Mouse (Mus musculus): ENCODE results near the gene Lbh. TPM values are rescaled to one million over a fixed set of nuclear protein-coding genes. Genes with fewer than 3 reads are reported as not detected.

The Lbh gene
- polyA plus RNA-seq, 1 experiment = 3.8 TPM

- no peak overlapping the region for H3K4me3 ChIP-seq (ENCODE audit: control insufficient read depth, low read depth, low read length)
- 0 out of 2 replicates have a peak, but pooled peaks cover 2% of the 10 kb centered on the region for H3K27me3 ChIP-seq (ENCODE audit: control insufficient read depth, insufficient read depth, low read length)
- no peak overlapping the region for H3K27ac ChIP-seq (ENCODE audit: control insufficient read depth, insufficient read depth, low read depth, low read length)
- peaks cover 17% of the 10 kb centered on the region for H3K4me1 ChIP-seq (ENCODE audit: control insufficient read depth, insufficient read depth, low read length)
- TF ChIP-seq CTCF (IDR thresholded peaks at IDR 0.05; ENCODE audit: control insufficient read depth, insufficient read depth, insufficient replicate concordance, low read depth, low read length) = no peak
- no peak for TF ChIP-seq POLR2A (IDR thresholded peaks at IDR 0.05; ENCODE audit: control insufficient read depth, low read depth, low read length)
- H3K36me3 ChIP-seq (ENCODE audit: control insufficient read depth, insufficient read depth, low read length) = no peaks in the 10 kb centered on the region
Measured at GRCm38 (mm10) chr17:72920971-72921370, 2.9 kb downstream of the Lbh start.

- Histone ChIP-seq H3K4me1 (ENCODE audit: control insufficient read depth, insufficient read depth, low read length) (peaks cover 17% of the 10 kb centered on the region), H3K36me3 (ENCODE audit: control insufficient read depth, insufficient read depth, low read length) (no peaks in the 10 kb centered on the region), H3K27me3 (ENCODE audit: control insufficient read depth, insufficient read depth, low read length) (0 out of 2 replicates have a peak, but pooled peaks cover 2% of the 10 kb centered on the region), H3K27ac (ENCODE audit: control insufficient read depth, insufficient read depth, low read depth, low read length) (no peak overlapping the region), H3K4me3 (ENCODE audit: control insufficient read depth, low read depth, low read length) (no peak overlapping the region)
- TF ChIP-seq POLR2A (IDR thresholded peaks at IDR 0.05; ENCODE audit: control insufficient read depth, low read depth, low read length) = no peak
- TF ChIP-seq CTCF (IDR thresholded peaks at IDR 0.05; ENCODE audit: control insufficient read depth, insufficient read depth, insufficient replicate concordance, low read depth, low read length) = no peak
Measured at GRCm38 (mm10) chr17:72922206-72922605, 4.1 kb downstream of the Lbh start.

- H3K4me1 ChIP-seq (ENCODE audit: control insufficient read depth, insufficient read depth, low read length) = peaks cover 10% of the 10 kb centered on the region
- H3K27me3 ChIP-seq (ENCODE audit: control insufficient read depth, insufficient read depth, low read length) = 0 out of 2 replicates have a peak, but pooled peaks cover 2% of the 10 kb centered on the region
- no peak overlapping the region for H3K4me3 ChIP-seq (ENCODE audit: control insufficient read depth, low read depth, low read length)
- TF ChIP-seq POLR2A (IDR thresholded peaks at IDR 0.05; ENCODE audit: control insufficient read depth, low read depth, low read length) = no peak
- TF ChIP-seq CTCF (IDR thresholded peaks at IDR 0.05; ENCODE audit: control insufficient read depth, insufficient read depth, insufficient replicate concordance, low read depth, low read length) = no peak
- no peaks in the 10 kb centered on the region for H3K36me3 ChIP-seq (ENCODE audit: control insufficient read depth, insufficient read depth, low read length)
- H3K27ac ChIP-seq (ENCODE audit: control insufficient read depth, insufficient read depth, low read depth, low read length) = no peak overlapping the region
Measured at GRCm38 (mm10) chr17:72923283-72923682, 5.2 kb downstream of the Lbh start.

- Histone ChIP-seq H3K4me3 (ENCODE audit: control insufficient read depth, low read depth, low read length) (no peak overlapping the region), H3K4me1 (ENCODE audit: control insufficient read depth, insufficient read depth, low read length) (peaks cover 1% of the 10 kb centered on the region; the same call in 1 of the 2 replicates), H3K27ac (ENCODE audit: control insufficient read depth, insufficient read depth, low read depth, low read length) (peak overlapping the region; percentile 12; the same call in 1 of the 2 replicates), H3K27me3 (ENCODE audit: control insufficient read depth, insufficient read depth, low read length) (0 out of 2 replicates have a peak, but pooled peaks cover 2% of the 10 kb centered on the region), H3K36me3 (ENCODE audit: control insufficient read depth, insufficient read depth, low read length) (no peaks in the 10 kb centered on the region)
- TF ChIP-seq POLR2A (IDR thresholded peaks at IDR 0.05; ENCODE audit: control insufficient read depth, low read depth, low read length) (no peak), CTCF (IDR thresholded peaks at IDR 0.05; ENCODE audit: control insufficient read depth, insufficient read depth, insufficient replicate concordance, low read depth, low read length) (no peak)
Measured at GRCm38 (mm10) chr17:72924295-72924694, 6.2 kb downstream of the Lbh start.

GRCm38 (mm10) chr17:72925111-72925510 is 7.0 kb downstream of the Lbh start:
- H3K27ac ChIP-seq (ENCODE audit: control insufficient read depth, insufficient read depth, low read depth, low read length) = no peak overlapping the region

GRCm38 (mm10) chr17:72925804-72926617 is 7.9 kb downstream of the Lbh start:
- no peak overlapping the region for H3K4me3 ChIP-seq (ENCODE audit: control insufficient read depth, low read depth, low read length)
- H3K36me3 ChIP-seq (ENCODE audit: control insufficient read depth, insufficient read depth, low read length) = no peaks in the 10 kb centered on the region
- H3K27me3 ChIP-seq (ENCODE audit: control insufficient read depth, insufficient read depth, low read length) = no peaks in the 10 kb centered on the region
- H3K27ac ChIP-seq (ENCODE audit: control insufficient read depth, insufficient read depth, low read depth, low read length) = no peak overlapping the region; the same call in 1 of the 2 replicates
- TF ChIP-seq CTCF (IDR thresholded peaks at IDR 0.05; ENCODE audit: control insufficient read depth, insufficient read depth, insufficient replicate concordance, low read depth, low read length) (no peak), POLR2A (IDR thresholded peaks at IDR 0.05; ENCODE audit: control insufficient read depth, low read depth, low read length) (no peak)
- no peaks in the 10 kb centered on the region; the same call in 1 of the 2 replicates for H3K4me1 ChIP-seq (ENCODE audit: control insufficient read depth, insufficient read depth, low read length)

More at GRCm38 (mm10) chr17:72925111-72925510, 7.0 kb downstream of the Lbh start:
- H3K36me3 ChIP-seq (ENCODE audit: control insufficient read depth, insufficient read depth, low read length) = no peaks in the 10 kb centered on the region
- TF ChIP-seq CTCF (IDR thresholded peaks at IDR 0.05; ENCODE audit: control insufficient read depth, insufficient read depth, insufficient replicate concordance, low read depth, low read length) (no peak), POLR2A (IDR thresholded peaks at IDR 0.05; ENCODE audit: control insufficient read depth, low read depth, low read length) (no peak)
- H3K27me3 ChIP-seq (ENCODE audit: control insufficient read depth, insufficient read depth, low read length) = no peaks in the 10 kb centered on the region
- no peaks in the 10 kb centered on the region; the same call in 1 of the 2 replicates for H3K4me1 ChIP-seq (ENCODE audit: control insufficient read depth, insufficient read depth, low read length)
- H3K4me3 ChIP-seq (ENCODE audit: control insufficient read depth, low read depth, low read length) = no peak overlapping the region

- H3K4me1 ChIP-seq (ENCODE audit: control insufficient read depth, insufficient read depth, low read length) = no peaks in the 10 kb centered on the region; the same call in 1 of the 2 replicates
- TF ChIP-seq CTCF (IDR thresholded peaks at IDR 0.05; ENCODE audit: control insufficient read depth, insufficient read depth, insufficient replicate concordance, low read depth, low read length) (no peak), POLR2A (IDR thresholded peaks at IDR 0.05; ENCODE audit: control insufficient read depth, low read depth, low read length) (no peak)
- no peak overlapping the region for H3K27ac ChIP-seq (ENCODE audit: control insufficient read depth, insufficient read depth, low read depth, low read length)
- no peaks in the 10 kb centered on the region for H3K27me3 ChIP-seq (ENCODE audit: control insufficient read depth, insufficient read depth, low read length)
- no peak overlapping the region for H3K4me3 ChIP-seq (ENCODE audit: control insufficient read depth, low read depth, low read length)
- no peaks in the 10 kb centered on the region for H3K36me3 ChIP-seq (ENCODE audit: control insufficient read depth, insufficient read depth, low read length)
Measured at GRCm38 (mm10) chr17:72926994-72927393, 8.9 kb downstream of the Lbh start.

Measured in testis, adult 2 months (tissue).